Mouse (Mus musculus) neural tube, embryonic 10.5 days (tissue): ENCODE measurements around the gene Ect2l.

Experiments
- DNase-seq: peaks from one replicate; pipeline ENCODE4 v3.0.0-alpha.2; 2017; ENCODE audit warnings: low spot score; ENCODE audit errors: extremely low spot score

Ect2l gene

GRCm38 (mm10) chr10:18210726-18211125 is at the start of gene Ect2l:
Ect2l (minus strand) TSS chr10:18210890.
- peak; percentile 51 for DNase-seq

GRCm38 (mm10) chr10:18251345-18251744 is 40.7 kb upstream of the Ect2l start:
- no peak for DNase-seq

- no peak for DNase-seq
Measured at GRCm38 (mm10) chr10:18243614-18244013, 32.9 kb upstream of the Ect2l start.

- no peak for DNase-seq
Measured at GRCm38 (mm10) chr10:18237191-18237590, 26.5 kb upstream of the Ect2l start.

DNA sequence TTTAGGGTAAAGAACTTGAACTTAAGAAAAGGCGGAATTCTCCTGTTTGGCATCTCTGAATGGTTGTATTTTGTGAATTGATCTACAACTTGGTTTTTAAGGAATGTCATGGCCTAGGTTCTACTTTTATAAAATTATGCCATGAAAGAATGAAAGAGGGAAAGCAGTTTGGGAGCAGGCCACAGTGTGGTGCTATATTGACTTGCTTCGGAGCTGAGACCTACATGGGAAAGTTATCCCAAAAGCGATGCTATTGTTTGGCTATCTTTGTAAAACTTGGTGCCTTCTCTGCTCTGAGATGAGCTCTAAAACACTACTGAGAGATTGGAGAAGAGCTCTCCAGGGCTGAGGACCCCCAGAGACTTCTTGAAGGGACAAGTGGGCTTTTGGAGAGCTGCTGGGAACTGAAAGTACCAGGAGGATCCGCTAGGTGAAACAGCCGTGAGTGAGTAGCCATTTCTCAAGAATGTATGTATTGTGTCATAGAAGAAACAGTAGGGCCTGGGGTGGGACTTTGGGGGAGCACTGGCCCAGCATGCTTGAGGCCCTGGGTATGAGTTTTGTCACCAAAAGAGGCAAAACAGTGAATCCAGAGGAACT is 25.7 kb upstream of the Ect2l start:
- DNase-seq = no peak

- no peak for DNase-seq
Measured at GRCm38 (mm10) chr10:18235402-18235747, 24.7 kb upstream of the Ect2l start.

DNA sequence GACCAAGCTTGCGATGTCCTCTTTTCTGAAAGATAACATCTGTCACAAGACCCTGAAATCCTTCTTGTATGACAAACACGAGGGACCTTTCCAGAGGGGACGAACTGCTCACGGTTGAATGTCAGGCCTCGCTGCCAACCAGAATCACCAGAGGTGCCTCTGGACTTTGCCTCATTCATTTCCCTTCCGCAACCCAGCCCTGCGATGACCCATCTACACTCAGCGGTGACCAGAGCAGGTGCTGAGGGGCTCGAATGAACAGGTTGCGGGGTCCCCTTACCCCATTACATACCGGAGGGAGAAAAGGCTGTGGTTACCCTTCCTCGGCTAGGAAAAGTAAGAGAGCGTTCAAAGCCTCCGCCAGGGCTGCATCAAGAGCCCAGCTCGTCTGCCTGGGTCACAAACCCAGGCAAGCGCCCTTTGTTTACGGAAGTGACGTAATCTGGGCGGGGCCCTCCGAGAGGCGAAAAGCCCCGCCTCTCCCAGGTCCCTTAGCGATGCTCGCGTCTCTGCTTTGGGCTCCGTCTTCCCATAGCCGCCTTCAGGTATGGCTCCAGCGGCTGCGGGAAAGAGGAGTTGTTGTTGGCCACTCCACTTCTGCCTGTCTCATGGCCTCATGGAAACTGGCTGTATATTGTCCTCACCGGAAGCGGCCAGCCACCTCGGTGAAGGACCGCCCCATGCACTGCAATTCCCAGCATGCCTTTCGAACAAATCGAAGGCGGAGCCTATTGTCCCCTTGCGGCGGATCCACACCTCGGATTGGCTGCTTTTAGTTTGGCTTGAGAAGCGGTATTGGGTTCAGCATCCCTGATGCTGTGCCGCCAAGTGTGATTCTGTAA is 24.1 kb upstream of the Ect2l start, which contains the start of gene Ccdc28a:
Gene Ccdc28a, minus strand, starts transcription at position 439 of the 842 bp plus-strand sequence.
- DNase-seq = peak; percentile 96

DNA sequence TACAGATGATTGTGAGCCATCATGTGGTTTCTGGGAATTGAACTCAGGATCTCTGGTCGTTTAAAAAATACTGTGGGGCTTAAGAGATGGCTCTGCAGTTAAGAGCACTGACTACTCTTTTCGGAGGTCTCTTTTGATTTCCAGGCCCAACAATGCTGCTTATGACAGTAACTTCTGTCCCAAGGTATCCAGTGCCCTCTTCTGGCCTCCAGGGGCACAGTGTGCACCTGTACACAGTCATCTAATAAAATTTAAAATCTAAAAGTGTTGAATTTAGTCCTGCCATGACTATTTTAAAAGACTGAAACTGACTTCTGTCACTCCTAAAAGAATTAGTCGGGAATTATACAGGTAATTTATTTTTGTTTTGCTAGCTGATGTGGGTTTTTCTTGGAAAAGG is 23.2 kb upstream of the Ect2l start:
- no peak for DNase-seq

- DNase-seq = no peak
Measured at GRCm38 (mm10) chr10:18224386-18224785, 13.7 kb upstream of the Ect2l start.

DNA sequence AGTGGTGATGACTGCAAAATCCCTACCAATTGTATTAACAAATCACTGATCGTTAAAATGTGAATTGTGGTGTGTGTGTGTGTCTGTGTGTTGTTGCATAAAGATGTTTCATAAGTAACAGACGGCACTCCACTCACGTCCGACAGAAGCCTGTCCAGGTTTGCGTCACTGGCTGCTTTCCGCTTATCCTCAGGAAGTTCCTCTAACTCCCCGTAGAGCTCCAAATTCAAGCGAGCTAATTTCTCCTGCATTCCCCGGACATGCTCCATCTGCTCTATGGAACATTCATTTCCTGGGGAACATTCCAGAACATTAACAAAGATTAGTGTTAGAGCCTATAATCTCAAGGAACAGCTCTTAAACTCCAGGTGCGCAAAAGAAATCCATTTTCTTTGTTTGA is 8.7 kb upstream of the Ect2l start:
- DNase-seq = no peak

DNA sequence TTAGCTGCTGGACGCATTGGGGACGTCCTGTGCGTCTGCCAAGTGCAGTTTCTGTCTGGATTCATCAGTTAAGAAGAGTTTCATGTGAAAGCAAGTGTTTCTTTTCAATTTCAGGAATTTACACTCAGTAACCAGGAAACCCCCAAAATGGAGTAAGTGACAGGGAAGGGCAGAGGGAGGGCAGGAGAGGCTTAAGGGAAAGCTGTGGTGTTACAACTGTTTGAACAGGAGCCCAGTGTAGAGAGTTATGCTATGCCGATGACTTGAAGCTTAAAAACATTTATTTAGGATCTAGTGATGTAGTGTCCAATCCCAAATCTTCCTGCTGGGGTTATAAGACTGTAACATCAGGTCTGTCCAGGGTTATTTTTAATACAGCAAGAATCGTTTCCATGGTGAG is 3.4 kb upstream of the Ect2l start:
- DNase-seq = no peak

GRCm38 (mm10) chr10:18213373-18213772 is 2.7 kb upstream of the Ect2l start:
- DNase-seq = no peak

- DNase-seq = no peak
Measured at GRCm38 (mm10) chr10:18210119-18210518, 571 bp downstream of the Ect2l start.

DNA sequence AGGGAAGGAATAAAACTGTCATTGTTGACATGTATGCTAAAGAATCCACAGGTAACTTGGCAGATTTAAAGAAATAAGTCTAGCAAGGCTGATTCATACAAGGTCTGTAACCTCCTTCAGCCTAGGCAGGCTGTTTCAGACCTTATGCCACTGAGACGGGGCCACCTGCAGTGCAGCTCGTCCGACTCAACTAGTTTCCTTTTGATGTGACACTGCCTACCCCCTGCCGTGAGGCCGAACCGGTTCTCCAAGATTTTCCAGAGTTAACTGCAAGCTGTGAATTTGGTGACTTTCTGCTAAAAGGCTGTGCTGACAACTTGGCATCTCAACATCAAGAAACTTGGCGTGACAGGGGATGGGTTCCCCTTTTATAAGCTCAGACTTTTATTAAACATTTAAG is 6.6 kb downstream of the Ect2l start:
- no peak for DNase-seq

- no peak for DNase-seq
Measured at GRCm38 (mm10) chr10:18202401-18202800, 8.3 kb downstream of the Ect2l start.

- no peak for DNase-seq
Measured at GRCm38 (mm10) chr10:18200656-18201055, 10.0 kb downstream of the Ect2l start.

DNA sequence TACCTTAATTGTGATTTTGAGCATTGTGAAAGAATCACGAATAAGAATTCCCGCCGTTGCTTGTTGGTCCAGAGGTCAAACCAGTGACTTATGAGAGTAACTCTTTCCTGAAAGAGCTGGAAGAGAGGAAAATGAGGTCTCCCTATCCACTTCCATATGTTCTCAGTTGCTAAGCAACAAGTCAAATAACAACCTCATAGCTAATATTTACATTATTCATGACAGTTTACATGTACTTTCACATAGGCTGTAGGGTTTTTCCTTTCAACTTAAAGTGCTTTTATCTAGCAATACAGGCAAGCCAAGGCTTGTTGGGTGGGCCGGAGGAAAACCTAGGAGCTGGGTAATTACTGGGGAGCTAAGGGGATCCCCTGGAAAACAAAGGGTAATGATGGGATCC is 10.8 kb downstream of the Ect2l start:
- no peak for DNase-seq

DNA sequence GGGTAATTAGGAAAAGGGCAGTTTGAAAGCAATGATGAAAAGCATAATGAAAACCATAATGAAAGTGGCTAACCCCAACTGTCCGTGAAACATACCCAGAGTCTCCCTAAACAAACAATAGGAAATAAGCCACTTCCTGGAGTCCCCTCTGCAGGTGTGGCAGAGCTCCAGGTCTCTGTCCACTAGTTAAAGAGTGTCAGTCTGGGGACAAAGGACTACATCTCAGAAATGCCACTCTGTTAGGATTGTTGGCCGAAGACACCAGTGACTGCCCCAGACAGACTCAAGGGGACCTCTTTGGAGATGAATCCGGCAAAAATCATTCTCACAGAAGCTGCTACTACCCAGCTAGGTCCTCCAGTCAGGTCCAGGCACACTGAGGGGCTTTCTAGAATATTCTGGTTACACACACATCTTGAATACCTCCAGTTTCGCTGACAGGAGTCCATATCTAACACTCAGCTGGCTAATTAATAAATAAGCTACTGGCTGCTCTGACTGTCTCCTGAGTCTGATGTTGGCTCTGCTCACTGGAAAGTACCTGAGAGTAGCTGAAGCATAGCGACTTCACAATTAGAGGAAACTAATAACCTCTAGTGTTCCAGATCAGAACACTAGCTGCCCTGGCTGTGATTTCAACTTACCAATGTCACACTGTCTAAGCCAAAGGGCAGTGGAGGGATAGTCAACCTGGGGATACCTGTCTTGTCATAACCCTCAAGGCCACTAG is 12.2 kb downstream of the Ect2l start:
- DNase-seq = no peak

- DNase-seq = peak; percentile 59
Measured at GRCm38 (mm10) chr10:18197206-18197979, 13.3 kb downstream of the Ect2l start.

DNA sequence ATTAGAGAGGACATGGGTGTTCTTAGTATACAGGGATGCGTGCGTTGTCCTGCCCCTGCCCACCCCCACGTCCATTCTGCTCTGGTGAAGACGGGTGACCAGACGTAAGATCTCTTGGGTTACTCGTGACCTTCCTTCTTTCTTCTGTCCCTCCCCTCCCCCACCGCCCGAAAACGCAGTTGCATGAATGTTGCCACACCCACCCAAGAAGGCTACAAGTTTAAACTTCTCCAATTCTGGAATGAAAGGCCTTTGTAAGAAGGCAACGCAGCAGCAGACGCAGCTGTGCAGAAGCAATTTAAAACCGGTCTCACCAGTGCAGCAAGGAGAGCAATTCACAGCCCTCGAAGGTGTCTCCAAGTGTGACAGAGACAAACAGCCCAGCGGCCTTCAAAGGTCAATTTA is 16.0 kb downstream of the Ect2l start:
- no peak for DNase-seq

DNA sequence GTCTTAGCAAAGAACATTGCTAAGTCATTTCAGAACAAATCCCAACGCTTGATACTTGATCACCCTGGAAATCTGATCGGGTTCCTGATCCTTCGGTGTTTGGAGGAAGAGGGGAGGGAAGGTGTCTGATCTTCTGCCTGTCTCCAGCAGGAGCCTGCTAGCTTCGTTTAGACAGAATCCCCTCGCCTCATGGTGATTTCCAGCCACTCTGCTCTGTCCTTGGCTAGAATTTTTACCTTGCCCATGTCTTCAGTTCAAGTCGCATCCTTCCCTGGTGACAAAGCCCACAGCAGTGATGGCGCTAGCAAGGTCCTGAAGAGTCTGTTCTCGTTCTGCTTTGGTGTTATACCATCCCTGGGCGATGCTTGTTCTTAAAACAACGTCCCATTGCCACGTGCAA is 16.5 kb downstream of the Ect2l start:
- no peak for DNase-seq

GRCm38 (mm10) chr10:18193221-18193620 is 17.5 kb downstream of the Ect2l start:
- no peak for DNase-seq
